Mouse (Mus musculus) adrenal gland, postnatal 36 days (tissue): ENCODE measurements at regions not wholly inside any gene's neighbourhood (a gene's known extent, or its start where the extent isn't known, plus 50 kb on each side); places are given as distances from the start of the nearest gene placed in this dataset.
A peak's percentile ranks its signal among the peaks of the same experiment; 100 is the strongest.

ENCODE experiments used
- DNase-seq, 2 experiments: peaks; one replicate each; pipeline ENCODE4 v3.0.0; 2021; ENCODE audit warnings: mixed read lengths in 1 of 2

DNA sequence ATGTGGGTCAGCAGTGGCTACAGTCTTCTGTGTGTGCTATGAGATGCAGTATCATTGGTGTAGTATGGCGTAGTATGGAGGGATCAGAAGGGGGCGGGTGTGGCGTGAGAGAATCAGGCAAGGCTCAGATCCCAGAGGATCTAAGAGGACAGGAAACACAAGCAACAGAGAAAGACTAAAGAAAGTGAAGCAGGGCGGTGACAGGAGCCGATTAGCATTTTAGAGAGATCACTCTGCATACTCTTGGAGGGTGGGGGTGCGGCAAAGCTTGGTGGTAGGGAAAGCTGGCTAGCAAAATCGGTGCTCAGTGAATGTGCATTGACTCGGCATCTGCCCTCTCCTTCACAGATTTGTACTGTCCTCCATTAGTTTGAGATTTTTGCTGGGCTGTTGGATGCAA, 93.1 kb upstream of the Mphosph6 start:
- no peak for DNase-seq

DNA sequence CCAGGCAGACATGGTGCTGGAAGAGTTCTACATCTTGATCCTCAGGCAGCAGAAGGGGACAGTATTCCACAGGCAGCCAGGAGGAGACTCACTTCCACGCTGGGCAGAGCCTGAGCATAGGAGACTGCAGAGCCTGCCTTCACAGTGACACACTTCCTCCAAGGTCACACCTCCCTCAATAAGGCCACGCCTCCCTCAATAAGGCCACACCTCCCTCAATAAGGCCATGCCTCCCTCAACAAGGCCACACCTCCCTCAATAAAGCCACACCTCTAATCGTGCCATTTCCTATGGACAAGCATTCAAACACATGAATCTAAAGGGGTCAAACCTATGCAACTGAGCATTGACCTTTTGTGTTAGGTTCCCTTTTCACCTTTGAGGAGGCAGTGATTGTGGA, 88.5 kb upstream of the Mphosph6 start:
- no peak for DNase-seq

DNA sequence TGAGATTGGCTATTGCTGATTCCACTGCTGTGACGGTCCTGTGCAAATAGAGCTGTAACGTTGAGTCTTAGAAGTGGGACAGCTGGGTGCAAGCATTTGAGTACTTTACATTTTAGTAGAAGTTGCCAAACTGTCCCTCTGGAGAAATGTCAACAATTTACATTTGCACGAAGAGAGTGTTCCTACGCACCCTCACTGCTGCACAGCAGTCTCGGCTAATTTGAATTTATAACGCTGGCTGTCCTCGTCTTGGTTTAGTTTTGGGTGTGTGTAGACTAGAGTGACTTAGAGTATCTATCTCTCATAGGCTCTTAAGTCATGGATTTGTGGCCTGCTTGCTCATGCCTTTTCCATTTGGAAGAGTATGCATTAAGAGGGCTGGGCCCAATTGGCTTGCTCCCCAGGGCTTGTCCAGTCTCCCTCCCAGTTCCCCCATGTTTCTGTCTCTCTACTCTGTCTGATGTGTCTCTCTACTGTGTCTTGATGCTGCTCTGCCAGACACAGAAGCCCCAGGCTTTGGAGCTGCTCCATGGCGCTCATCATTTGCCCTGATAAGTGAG, 79.8 kb upstream of the Mphosph6 start:
- no peak for DNase-seq

DNA sequence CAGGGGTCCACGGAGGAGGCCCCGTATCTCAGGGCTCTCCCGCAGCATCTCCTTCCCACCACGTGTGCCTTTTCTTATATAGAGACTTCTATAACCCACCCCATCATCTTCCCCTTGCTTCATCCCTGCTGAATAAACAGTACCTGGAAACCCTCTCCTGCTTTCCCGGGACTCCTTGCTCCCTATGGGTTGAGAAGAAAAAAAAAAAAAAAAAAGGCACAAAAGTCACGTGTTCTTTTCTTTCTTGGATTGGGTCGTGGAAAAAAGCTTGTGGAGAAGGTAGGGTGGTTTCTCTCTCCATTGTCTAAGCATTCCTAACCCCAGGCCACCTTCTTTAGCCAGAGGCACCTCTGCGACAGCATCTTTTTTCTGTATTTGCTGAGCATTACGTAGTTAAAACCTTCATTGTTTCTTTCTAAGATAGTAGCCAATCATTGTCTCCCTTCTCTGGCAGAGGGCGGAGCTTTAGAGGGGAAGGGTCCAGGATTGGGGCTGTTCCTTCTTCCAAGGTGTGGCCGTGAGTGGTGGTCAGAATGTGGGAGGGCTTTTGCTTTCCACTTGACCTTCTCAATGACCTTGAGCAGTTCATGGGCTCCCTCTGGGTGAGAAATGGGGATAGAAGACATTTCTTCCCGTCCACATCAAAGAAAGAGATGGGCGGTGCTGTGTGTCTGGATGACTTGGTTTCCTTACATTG, 78.7 kb upstream of the Mphosph6 start:
- DNase-seq, result no peak

DNA sequence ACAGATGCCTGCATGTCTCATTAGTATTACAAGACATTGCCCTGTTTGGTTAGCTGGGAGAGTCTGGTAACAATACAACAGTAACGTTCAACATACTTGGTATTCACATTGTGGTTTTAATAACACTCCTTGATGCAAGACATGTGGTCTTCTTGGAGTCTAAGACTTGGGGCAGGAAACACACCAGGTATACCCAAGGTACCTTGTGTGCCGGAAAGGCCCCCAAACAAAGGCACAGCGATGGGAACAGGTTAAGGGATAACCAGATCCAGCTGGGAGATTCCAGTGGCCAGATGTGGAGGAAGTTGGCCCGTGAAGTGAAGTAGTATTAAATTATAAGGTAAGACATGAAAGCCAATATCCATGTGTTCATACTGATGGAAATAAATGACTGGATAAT, 71.9 kb upstream of the Mphosph6 start:
- DNase-seq, result no peak

DNA sequence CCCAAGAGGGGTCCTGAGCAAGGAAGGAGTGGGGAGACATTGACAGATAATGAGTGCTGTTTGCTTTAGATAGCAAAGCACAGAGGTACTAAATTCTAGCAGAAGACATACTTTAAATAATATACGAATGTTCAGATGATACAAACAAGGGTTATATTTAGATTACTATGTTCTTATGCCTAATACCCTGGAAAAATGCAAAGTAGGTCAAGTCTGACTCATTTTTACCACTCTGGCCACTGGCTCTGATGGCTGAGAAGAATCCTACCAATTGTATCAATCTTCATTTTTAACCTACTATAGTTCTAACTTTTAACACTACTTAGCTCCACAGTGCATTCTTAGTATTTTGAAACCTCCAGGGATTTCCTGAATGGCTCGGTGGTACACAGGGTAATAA, 65.4 kb upstream of the Mphosph6 start:
- no peak for DNase-seq

DNA sequence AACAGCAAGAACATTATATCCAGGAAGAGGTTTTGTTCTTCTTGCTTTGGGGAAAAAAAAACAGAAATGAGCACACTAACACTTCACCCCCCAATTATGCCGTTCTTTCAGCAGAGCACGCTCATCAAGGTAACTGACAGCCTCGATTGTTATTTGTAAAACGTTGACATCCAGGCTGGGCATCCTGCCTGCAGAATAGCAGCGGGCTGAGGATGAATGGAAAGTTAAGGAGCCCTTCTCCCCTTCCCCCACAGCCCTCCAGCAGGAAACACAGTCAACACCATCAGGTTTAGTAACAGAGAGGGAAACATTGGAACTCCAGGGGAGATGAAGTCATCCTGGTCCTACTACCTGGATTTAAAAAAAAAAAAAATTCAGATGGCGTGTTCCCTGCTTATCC, 63.3 kb upstream of the Mphosph6 start:
- DNase-seq, result no peak

DNA sequence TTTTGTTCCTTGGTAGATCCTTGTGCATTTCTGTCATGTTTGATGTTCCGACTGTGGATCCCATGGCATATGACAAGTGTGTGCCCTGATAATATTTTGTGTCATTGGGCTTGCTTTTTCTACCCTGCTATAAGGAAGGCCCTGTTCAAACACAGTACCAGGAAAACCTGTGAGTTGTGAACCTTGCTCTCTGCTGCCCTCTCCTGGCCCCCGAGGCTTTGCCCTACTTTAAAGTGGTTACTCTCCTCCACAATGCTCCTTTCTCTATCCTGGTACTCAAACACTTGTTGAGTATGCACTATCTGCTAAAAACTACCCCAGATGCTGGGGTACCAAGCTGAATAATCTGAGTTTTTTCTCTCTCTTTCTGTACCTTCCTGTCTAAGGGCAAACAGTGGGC, 62.1 kb upstream of the Mphosph6 start:
- peak; percentile 59 to 78 for DNase-seq

DNA sequence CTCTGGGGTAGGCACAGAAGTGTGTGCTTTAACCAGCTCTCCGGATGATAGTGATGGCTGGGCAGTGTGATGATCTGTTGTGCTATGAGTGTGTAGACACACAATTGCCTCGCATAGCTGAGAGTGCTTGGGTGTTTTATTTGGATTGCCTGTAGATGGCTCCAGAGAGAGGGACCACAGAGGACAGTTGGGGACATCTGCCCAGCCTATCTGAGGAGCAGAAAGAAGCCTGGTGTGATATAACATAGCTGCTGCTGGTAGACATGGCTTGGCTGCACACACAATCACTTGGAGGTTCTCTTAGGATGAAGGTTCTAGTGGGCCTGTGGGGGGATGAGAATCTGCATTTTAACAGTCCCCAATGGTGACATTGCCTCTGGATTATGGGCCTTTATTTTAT, 60.6 kb upstream of the Mphosph6 start:
- no peak for DNase-seq

DNA sequence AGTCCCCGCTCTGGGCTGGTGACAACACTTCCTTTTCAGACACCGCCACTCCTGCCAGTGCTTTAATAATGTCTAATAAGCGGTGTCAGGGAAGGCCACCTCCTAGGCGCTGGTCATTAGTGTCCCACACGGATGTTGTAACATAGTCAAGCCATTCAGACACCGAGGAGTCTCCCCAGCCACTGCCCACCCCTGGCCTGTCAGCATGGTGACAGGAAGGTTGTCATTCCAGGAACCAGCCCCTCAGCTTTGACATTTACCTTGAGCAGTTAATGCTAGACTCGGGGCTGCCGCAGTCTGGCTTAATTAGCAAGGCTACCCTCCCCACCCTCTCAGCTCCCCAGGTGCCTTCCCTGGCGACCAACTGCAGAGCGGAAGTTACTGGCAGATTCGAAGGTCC, 58.0 kb upstream of the Mphosph6 start:
- DNase-seq, result no peak

DNA sequence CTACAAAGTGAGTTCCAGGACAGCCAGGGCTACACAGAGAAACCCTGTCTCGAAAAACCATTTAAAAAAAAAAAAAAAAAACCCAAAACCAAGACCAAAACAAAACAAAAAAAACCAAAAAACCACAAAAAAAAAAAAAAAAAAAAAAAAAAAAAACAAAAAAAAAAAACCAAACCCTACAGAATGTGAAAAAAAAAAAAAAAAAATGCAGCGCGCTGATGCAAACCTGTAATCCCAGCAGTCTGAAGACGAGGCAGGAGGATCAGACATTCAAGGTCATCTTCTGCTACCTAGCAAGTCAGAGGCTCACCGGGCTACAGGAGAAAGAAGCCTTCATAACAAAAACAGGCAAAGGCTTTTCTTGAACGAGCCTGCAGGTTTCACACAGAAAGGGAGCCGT, 57.4 kb upstream of the Mphosph6 start:
- no peak for DNase-seq

DNA sequence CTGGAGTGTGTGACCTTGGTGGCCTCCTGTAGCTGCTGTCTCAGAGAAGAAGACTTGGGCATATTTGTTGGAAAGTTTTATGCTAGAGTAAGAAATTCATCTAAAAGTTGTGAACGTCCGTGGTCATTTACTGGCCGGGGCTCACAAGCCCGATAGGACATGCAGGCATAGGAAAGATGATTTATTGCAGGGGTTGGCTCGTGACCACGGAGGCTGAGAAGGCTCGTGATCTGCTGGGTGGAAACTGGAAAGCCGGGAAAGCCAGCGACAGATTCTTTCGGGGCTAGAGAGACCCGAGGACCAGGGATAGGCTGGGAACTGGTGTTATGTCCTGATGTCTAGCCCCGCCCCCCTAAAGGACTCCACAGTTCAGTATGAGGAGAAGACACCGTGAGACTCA, 54.4 kb upstream of the Mphosph6 start:
- DNase-seq, result no peak

DNA sequence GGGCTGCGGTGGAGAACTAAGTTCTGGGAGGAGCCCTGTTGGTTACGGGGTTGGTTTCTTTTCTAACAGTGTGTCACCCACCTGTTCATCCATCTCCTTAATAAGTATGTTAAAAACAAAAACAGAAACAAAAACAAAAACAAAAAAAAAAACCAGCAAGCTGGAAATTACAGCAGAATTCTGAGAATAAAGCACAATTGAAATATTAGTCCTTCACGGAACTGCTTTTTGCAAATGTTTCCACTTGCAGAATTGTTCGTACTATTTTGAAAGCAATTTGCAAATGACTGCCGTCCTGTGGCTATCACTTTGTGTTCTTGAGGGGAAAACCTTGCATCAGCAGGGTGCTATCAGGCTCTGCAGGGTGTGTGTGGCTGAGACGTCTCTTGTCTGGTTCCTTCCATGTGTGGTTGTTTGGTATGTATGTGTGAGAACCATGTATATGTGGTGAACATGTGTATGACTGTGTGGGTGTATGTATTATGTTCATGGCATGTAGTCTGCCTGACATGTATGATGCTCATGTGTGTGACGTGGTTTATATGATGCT, 53.3 kb upstream of the Mphosph6 start:
- no peak for DNase-seq

DNA sequence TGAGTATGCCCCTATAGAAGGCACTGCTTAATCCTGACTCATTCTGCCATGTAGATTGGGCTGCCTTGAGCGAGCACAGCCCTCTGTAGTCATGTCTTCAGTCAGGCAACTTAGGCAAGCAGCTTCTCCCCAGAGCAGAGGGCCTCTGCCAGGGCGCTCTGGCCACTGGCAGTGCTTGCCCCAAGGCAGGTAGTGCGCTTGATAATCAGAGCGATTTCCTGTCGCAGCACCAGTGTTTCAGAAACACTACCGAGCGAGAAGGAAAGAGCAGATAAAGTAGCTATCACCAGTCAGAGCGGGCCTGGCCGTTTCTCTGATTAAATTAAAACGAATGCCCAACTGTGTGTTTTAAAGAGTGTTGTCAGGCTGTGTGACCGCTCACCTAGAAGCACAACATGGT, 52.6 kb upstream of the Mphosph6 start:
- no peak for DNase-seq

DNA sequence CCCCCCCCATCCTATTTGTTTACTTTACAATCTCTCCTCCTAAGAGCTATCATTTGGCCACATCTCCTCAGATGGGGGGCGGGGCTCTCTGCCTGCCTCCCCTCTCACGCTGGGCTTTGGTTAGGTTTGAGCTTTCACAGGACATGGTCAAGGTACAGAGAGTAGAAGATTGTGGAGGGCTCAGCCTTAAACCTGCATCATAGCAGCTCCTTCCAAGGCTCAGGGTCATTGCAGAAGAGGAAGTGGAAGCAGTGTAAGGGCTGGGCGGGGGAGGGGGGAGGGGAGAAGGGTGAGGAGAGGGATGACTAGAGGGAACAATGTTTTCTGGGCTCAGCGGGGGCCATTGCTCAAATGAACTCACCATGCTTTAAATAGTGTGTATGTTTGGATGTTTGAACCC, 51.7 kb upstream of the Mphosph6 start:
- no peak for DNase-seq

DNA sequence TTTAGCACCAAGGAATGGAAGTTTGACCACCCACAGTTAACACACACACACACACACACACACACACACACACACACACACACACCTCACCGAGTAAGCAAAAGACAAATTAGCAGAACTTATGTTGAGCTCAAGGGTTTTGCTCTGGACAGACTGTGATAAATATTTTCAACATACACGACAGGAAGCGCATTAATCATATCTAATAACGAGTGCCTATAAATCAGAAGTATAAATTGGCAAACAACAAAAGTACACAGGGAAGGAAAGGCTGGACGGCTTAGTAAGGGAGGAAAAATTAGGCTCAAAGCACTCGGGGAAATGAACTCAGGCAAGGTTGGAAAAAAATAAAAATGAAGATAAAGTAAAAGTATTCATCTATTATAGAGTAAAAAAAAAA, 50.8 kb upstream of the Mphosph6 start:
- no peak for DNase-seq
